Mouse (Mus musculus) lung, postnatal 0 days (tissue): ENCODE data around the gene Mettl25. TPM values are rescaled to one million over a fixed set of nuclear protein-coding genes. Genes with fewer than 3 reads are reported as not detected.

Source experiments
- ATAC-seq: fragments of 200-750 bp; cut with Nextera tagmentation; 2 replicates; pipeline ENCODE4 v1.8.0; 2017; ENCODE audit warnings: moderate library complexity
- DNase-seq: peaks from one replicate; pipeline ENCODE4 v3.0.0-alpha.2; 2016; ENCODE audit warnings: low spot score
- H3K27ac ChIP-seq: fragments of 300-500 bp; sonication (generic); 2 replicates; pipeline ENCODE4 v1.5.1; 2014; ENCODE audit warnings: antibody characterized with exemption, mild to moderate bottlenecking, low read length, mixed read lengths
- H3K27me3 ChIP-seq: fragments of 300-500 bp; sonication (generic); replicated peaks from 2 replicates; pipeline ENCODE4 v1.6.1; 2014; ENCODE audit warnings: low read length, mixed read lengths; ENCODE audit not compliant: insufficient read depth
- H3K36me3 ChIP-seq: fragments of 300-500 bp; sonication (generic); 2 replicates; pipeline ENCODE4 v1.6.1; 2014; ENCODE audit warnings: low read length, mixed read lengths; ENCODE audit not compliant: insufficient read depth
- H3K4me1 ChIP-seq: fragments of 300-500 bp; sonication (generic); 2 replicates; pipeline ENCODE4 v1.6.1; 2014; ENCODE audit warnings: antibody characterized with exemption, low read depth, low read length, mixed read lengths; ENCODE audit not compliant: insufficient read depth
- H3K4me2 ChIP-seq: fragments of 300-500 bp; sonication (generic); replicated peaks from 2 replicates; pipeline ENCODE4 v1.6.1; 2014; ENCODE audit warnings: low read depth, mild to moderate bottlenecking, low read length, moderate library complexity, mixed read lengths
- H3K4me3 ChIP-seq: fragments of 300-500 bp; sonication (generic); 2 replicates; pipeline ENCODE4 v1.5.1; 2014; ENCODE audit warnings: low read depth, low read length
- H3K9ac ChIP-seq: fragments of 300-500 bp; sonication (generic); replicated peaks from 2 replicates; pipeline ENCODE4 v1.6.1; 2014; ENCODE audit warnings: low read depth, mild to moderate bottlenecking
- H3K9me3 ChIP-seq: fragments of 300-500 bp; sonication (generic); 2 replicates; pipeline ENCODE4 v1.6.1; 2016; ENCODE audit warnings: low read length, mixed read lengths
- CTCF ChIP-seq: IDR thresholded peaks from 2 replicates; pipeline ENCODE4 v1.5.1; 2016; ENCODE audit warnings: antibody characterized with exemption, mild to moderate bottlenecking
- EP300 ChIP-seq: IDR thresholded peaks from 2 replicates; pipeline ENCODE4 v1.6.1; 2016; ENCODE audit warnings: antibody characterized with exemption, mild to moderate bottlenecking, control low read depth
- WGBS: fragments of 180-500 bp; shearing (Covaris S2); extraction: QIAGEN DNeasy Blood & Tissue Kit; methylation state at CpG from one replicate; pipeline ENCODE4 v1.1.7; 2014; 5-methylcytosine and 5-hydroxymethylcytosine counted together
- polyA plus RNA-seq: library from polyadenylated mRNA; unstranded; fragments of >200 nt; fragmentation: Nextera tagmentation; extraction: Ambion mirVana; gene quantifications from 2 replicates; pipeline ENCODE4 v1.2.1, GENCODE M21; 2015

Gene Mettl25
- polyA plus RNA-seq, 1 experiment from 2014 or later, result 11.7 TPM

GRCm38 (mm10) chr10:105806259-105807010 is 34.7 kb downstream of the Mettl25 start:
- ATAC-seq, result peak; percentile 76
- TF ChIP-seq EP300, result peak; percentile 72
- TF ChIP-seq CTCF, result no peak
- H3K27ac ChIP-seq, result no peak overlapping the region
- no peak overlapping the region for H3K4me2 ChIP-seq
- H3K9ac ChIP-seq, result no peak overlapping the region
- no peak overlapping the region for H3K4me3 ChIP-seq
- no peaks in the 10 kb centered on the region for H3K9me3 ChIP-seq
- 52% methylated on average over 7 of the region's 7 CpGs for WGBS
- DNase-seq, result peak; percentile 66
- H3K27me3 ChIP-seq, result no peaks in the 10 kb centered on the region
- no peaks in the 10 kb centered on the region for H3K4me1 ChIP-seq
- H3K36me3 ChIP-seq, result no peaks in the 10 kb centered on the region

- ATAC-seq (no peak), DNase-seq (no peak)
- Histone ChIP-seq H3K4me1 (no peaks in the 10 kb centered on the region), H3K27me3 (no peaks in the 10 kb centered on the region), H3K4me3 (no peak overlapping the region), H3K36me3 (no peaks in the 10 kb centered on the region), H3K9ac (no peak overlapping the region), H3K27ac (no peak overlapping the region), H3K4me2 (no peak overlapping the region), H3K9me3 (no peaks in the 10 kb centered on the region)
- 82% methylated on average over 2 of the region's 2 CpGs for WGBS
- no peak for TF ChIP-seq EP300
- no peak for TF ChIP-seq CTCF
Observed at GRCm38 (mm10) chr10:105803461-105803860, 37.7 kb downstream of the Mettl25 start.

- no peak overlapping the region for H3K27ac ChIP-seq
- no peaks in the 10 kb centered on the region for H3K9me3 ChIP-seq
- H3K36me3 ChIP-seq, result no peaks in the 10 kb centered on the region
- DNase-seq (no peak), ATAC-seq (no peak)
- H3K9ac ChIP-seq, result no peak overlapping the region
- no peaks in the 10 kb centered on the region for H3K4me1 ChIP-seq
- H3K4me3 ChIP-seq, result no peak overlapping the region
- no peaks in the 10 kb centered on the region for H3K27me3 ChIP-seq
- H3K4me2 ChIP-seq, result no peak overlapping the region
- TF ChIP-seq CTCF (no peak), EP300 (no peak)
- 97% methylated on average over 6 of the region's 6 CpGs for WGBS
Observed at GRCm38 (mm10) chr10:105802132-105802531, 39.0 kb downstream of the Mettl25 start.

GRCm38 (mm10) chr10:105801147-105801546 is 40.0 kb downstream of the Mettl25 start:
- H3K4me3 ChIP-seq, result no peak overlapping the region
- ATAC-seq, result no peak
- H3K4me1 ChIP-seq, result no peaks in the 10 kb centered on the region
- H3K27ac ChIP-seq, result no peak overlapping the region
- no peaks in the 10 kb centered on the region for H3K27me3 ChIP-seq
- H3K36me3 ChIP-seq, result no peaks in the 10 kb centered on the region
- H3K4me2 ChIP-seq, result no peak overlapping the region
- WGBS, result 87% methylated on average over 6 of the region's 6 CpGs
- H3K9me3 ChIP-seq, result no peaks in the 10 kb centered on the region
- no peak overlapping the region for H3K9ac ChIP-seq
- no peak for DNase-seq
- TF ChIP-seq EP300 (no peak), CTCF (no peak)

GRCm38 (mm10) chr10:105797250-105797924 is 43.8 kb downstream of the Mettl25 start:
- Histone ChIP-seq H3K27ac (no peak overlapping the region), H3K4me3 (no peak overlapping the region), H3K27me3 (no peaks in the 10 kb centered on the region), H3K36me3 (no peaks in the 10 kb centered on the region), H3K9me3 (no peaks in the 10 kb centered on the region), H3K4me1 (no peaks in the 10 kb centered on the region), H3K4me2 (no peak overlapping the region), H3K9ac (no peak overlapping the region)
- peak; percentile 57 for ATAC-seq
- 41% methylated on average over 8 of the region's 8 CpGs for WGBS
- no peak for TF ChIP-seq EP300
- no peak for TF ChIP-seq CTCF
- DNase-seq, result peak; percentile 78

GRCm38 (mm10) chr10:105793776-105794552 is 47.2 kb downstream of the Mettl25 start:
- H3K4me1 ChIP-seq, result no peaks in the 10 kb centered on the region
- no peak overlapping the region for H3K9ac ChIP-seq
- DNase-seq (peak; percentile 73), ATAC-seq (peak; percentile 82)
- no peak overlapping the region for H3K4me3 ChIP-seq
- peak overlapping the region; percentile 9; the same call in 1 of the 2 replicates for H3K4me2 ChIP-seq
- H3K27me3 ChIP-seq, result no peaks in the 10 kb centered on the region
- no peak for TF ChIP-seq CTCF
- TF ChIP-seq EP300, result no peak
- WGBS, result 20% methylated on average over 15 of the region's 15 CpGs
- H3K36me3 ChIP-seq, result no peaks in the 10 kb centered on the region
- peak overlapping the region; percentile 20; the same call in 1 of the 2 replicates for H3K27ac ChIP-seq
- no peaks in the 10 kb centered on the region for H3K9me3 ChIP-seq
